Mouse (Mus musculus) monocyte, adult 2 months (primary cell): ENCODE data around the gene Susd4.

Experiments
- DNase-seq, 2 experiments: peaks; one replicate each; pipeline ENCODE4 v3.0.0; 2022; ENCODE audit warnings: low spot score in 2 of 2, low read depth in 1 of 2

Gene Susd4

DNA sequence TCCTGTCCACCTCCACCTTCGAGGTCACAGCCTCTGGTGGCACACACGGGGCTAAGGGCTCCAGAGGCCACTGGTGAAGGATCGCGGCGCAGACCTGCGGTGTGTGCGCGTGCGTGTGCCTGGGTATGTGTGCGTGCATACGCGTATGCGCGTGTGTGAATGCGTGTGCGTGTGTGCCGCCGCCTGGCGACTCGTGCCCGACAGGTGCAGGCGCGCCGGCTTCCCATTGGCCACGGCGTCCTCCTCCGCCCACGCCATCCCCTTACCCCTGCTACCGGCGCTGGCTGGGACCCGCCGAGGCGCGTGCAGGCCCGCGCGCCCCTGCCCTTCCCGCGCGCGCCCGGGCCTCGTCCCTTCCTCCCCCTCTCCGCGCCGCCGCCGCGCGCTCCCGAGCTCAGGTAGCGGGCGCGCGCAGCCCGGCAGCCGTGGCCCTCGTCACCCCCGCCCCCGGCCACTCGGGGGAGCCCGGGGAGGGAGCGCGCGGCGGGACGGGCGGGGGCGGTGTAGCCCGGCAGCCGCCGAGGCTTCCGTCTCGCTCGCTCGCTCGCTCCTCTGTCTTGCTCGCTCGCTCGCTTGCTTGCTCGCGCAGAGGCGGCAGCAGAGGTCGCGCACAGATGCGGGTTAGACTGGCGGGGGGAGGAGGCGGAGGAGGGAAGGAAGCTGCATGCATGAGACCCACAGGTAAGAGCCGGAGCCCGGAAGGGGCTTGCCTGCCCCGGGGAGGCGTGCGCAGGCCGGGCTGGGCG lies at the start of gene Susd4:
Gene Susd4, plus strand, starts transcription at position 145 of the 746 bp plus-strand sequence.
- no peak for DNase-seq

GRCm38 (mm10) chr1:182714236-182714935 lies 49.3 kb upstream of the Susd4 start:
- DNase-seq: no peak

GRCm38 (mm10) chr1:182727541-182727940 lies 36.1 kb upstream of the Susd4 start:
- DNase-seq: no peak

DNA sequence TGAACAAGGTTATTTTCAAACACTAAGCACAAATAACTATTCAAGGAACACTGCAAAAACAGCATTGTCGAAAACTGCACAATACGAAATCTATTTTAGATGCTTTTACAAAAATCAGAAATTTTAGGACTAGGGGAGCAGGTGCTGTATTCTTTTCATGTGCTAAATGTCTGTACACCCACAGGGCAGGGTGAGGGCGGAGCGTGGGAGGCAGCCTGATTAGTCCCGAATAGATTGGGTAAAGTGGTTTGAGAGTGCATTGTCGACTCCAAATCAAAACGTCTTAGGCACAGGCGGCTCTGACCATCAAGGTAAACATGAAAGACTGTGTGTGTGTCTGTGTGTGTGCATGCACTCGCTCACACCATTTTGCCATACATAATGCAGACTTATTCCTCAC lies 34.7 kb upstream of the Susd4 start:
- DNase-seq: no peak

DNA sequence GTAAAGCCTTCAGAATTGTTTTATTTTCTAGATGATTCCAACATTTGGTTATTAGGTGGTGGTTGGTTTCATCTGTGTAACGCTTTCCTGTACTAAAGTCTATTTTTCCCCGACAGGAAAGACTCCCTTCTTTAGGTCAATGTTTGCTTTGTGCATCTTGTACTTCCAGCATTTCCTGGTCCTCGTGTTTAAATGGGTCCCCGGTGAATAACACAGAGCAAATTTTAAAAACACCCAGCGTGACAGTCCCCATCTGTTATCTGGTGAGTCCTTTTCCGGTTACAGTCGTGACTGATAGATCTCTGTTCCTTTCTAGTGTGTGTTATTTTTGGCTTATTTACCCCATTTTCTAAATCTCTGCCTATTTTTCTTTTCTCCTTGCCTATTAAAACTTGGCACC lies 31.0 kb upstream of the Susd4 start:
- DNase-seq: no peak

DNA sequence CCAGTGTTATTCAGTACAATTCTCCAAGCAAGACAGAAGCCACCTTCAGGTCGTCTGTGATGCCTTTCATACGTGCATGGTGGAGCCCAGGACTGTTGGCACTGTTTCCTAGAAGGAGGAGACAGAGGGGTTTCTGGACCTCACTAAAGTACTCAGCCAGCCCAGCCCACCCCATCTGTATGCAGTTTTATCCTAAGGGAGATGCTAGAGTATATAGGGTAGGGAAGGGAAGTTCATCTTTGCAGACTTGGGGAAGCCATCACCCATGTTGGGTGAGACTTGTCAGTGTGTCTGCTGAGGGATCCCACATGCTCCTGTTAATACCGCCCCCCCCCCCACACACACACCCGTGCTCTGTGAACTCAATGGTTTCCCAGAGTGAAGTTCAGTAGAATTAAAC lies 27.8 kb upstream of the Susd4 start:
- no peak for DNase-seq

- no peak for DNase-seq
These were observed 16.6 kb upstream of the Susd4 start for GRCm38 (mm10) chr1:182747081-182747480.

DNA sequence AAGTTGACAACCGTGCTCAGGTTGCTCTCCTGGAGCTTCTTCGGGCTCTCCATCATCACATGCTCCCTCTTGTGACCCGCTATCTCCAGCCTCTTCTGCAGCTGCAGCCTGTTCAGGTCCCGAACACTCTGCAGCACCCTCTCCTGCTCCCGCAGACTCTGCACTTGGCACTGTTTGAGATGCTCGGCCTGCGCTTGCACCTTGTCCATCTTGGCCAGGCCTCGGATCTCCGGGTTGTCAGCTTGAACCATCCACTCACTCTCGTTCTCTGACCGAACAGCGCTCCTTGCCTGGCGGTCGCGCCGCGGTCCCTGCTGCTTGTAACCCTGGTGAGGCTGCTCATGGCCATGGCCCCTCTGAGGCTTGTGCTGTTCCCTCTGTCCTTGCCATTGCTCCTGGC lies 15.8 kb upstream of the Susd4 start:
- no peak for DNase-seq

- no peak for DNase-seq
These were observed 14.6 kb upstream of the Susd4 start, which contains the start of gene Ccdc185 for GRCm38 (mm10) chr1:182749080-182749479. Gene Ccdc185, minus strand, starts transcription at chr1:182749180.

GRCm38 (mm10) chr1:182751301-182751700 lies 12.4 kb upstream of the Susd4 start:
- DNase-seq: no peak

DNA sequence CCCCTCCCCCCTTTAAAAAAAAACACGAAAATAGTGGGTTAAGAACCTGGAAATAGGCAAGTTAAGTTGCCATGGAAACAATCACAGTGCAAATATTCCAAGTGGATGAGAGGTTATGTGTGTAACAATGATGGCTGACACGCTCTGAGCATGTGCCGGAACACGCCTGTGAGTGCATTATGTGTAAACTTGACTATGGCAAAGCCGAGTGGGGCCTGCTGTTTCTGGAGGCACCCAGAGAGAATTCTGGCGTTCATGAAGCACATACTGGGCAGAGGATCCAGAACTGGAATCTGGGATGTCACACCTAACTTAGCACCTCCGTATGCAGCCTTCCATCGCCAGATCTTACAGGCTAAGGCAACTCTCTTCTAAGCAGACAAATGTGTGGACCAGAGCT lies 10.0 kb upstream of the Susd4 start:
- no peak for DNase-seq

GRCm38 (mm10) chr1:182754865-182755264 lies 8.8 kb upstream of the Susd4 start:
- DNase-seq: no peak

- DNase-seq: no peak
These were observed 4.9 kb upstream of the Susd4 start for GRCm38 (mm10) chr1:182758783-182759182.

GRCm38 (mm10) chr1:182763191-182763715 lies 407 bp upstream of the Susd4 start:
- DNase-seq: no peak

DNA sequence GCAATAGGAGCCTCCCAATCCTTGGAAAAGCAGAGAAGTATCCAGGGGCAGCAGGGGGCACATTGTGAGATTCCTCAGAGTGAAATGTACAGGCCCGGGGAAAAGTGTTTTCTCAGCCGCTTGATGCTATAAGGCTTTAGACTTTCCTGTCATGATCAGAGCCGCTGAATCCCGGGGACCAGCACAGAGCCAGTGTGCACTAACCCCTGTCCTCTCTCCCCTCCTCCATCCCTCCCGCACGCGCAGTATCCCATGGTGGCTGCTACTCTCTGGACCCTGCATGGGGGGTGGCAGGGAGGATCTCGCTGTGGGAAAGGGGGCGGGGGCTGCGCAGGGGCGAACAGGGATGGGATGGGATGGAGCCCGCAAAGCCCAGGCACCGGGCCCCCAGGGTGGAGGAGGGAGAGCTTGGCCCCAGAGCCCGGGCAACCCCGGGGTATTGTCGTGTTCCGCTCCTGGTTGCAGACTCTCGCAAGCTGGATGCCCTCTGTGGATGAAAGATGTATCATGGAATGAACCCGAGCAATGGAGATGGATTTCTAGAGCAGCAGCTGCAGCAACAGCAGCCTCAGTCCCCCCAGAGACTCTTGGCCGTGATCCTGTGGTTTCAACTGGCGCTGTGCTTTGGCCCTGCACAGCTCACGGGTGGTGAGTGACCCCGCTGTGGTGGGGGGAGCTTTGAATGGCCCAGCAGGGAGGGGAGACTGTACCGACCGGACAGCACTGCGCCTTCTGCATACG lies 1.1 kb downstream of the Susd4 start:
- no peak for DNase-seq

GRCm38 (mm10) chr1:182775576-182775975 lies 11.9 kb downstream of the Susd4 start:
- DNase-seq: no peak

DNA sequence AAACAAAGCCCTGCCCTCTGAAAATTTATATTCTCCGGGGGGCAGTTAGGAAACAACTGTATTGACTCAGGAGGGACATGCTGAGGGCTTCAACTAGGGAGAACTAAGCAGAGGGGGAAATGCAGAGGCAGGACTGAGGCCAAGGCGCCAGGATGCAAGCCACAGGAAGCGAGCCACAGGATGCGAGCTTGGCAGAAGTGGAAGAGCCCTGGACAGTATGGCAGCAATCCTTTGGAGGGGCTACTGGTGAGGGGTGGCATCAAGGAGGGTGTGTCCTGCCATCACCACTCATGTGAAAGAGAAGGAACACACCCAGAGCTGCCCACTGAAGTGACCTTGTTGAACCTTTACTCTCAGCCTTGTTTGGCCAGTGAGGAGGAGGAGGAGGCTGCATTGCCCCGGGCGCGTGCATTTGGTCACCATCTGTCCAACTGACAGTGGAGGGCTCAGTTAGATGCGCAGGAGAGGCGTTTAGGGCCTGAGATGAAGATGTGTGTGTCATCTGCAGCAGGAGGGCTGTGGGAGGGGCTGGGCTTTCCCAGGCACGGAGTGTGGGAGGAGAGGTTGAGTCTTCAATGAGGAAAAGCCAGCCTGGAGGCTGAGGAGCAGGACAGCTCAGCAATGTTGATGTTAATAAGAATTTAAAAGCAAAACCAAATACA lies 13.2 kb downstream of the Susd4 start:
- no peak for DNase-seq

- no peak for DNase-seq
These were observed 14.6 kb downstream of the Susd4 start for GRCm38 (mm10) chr1:182778225-182778624.

DNA sequence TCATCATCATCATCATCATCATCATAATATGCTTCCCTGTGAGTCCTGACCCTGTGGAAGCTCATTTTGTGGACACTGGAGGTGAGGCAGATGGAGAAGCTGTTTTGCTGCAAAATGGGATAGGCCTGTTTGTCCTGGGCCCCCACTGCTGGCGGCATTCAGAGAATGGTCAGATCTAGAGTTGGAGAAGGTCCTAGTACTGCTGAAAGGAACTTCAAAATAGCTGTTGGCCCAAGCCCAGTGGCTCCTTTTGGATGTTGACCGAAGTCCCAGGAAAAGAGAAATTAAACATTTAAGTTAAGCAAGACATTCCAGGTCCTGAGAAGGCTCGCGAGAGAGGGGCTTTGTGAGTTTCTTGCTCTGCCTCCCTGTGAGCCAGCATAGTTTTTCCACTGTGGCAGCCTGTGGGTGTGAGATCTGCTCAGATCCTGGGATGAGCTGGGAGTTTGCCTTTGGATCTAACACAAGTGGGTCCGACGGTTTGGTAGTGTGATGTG lies 15.4 kb downstream of the Susd4 start:
- no peak for DNase-seq

DNA sequence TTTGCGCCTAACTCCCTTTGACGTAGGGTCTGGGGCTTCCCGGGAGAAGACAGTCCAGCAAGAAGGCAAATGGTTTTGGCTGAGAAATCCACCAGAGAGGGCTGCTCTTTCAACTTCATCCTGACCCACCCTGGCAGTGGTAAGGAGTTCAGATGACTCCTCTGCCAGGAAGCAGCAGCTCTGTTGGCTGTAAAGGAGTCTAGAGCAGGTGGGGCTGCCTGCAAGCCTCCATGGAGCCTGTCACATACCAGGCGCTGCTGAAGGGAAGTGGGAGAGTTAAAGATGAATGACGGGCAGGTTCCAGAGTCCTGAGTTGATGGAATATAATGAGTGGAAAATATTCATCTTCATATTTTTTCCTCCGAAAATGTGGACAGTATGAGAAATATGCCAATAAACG lies 20.1 kb downstream of the Susd4 start:
- DNase-seq: no peak

DNA sequence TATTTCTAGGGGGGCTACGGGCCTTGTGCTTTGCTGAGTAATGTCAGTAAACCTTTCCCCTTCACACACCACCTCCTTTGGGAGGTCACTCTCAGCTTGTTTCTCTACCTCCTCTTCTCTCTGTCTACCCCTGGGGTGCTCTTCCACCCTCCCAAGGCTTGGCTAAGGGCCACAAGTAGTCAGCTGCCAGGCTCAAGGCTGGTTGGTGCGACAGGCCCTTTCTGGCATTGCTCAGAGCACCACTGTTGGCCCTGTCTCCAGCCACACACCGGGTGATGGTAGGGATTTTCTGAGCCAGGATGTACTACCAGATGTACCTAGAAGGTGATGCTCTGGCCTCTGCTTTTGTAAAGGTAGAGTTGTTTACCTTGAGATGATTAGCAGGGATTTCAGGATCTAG lies 21.1 kb downstream of the Susd4 start:
- no peak for DNase-seq
